Mouse (Mus musculus) right cerebral cortex, postnatal 25 days (tissue): ENCODE measurements at regions not wholly inside any gene's neighbourhood (a gene's known extent, or its start where the extent isn't known, plus 50 kb on each side); places are given as distances from the start of the nearest gene placed in this dataset.
"Not testable (repeated sequence)": the region's sequence is repeated elsewhere in the genome, so short reads cannot be mapped to it uniquely, and the experiment has no call there.

Experiments used
- DNase-seq: peaks from one replicate; pipeline ENCODE4 v3.0.0; 2022

DNA sequence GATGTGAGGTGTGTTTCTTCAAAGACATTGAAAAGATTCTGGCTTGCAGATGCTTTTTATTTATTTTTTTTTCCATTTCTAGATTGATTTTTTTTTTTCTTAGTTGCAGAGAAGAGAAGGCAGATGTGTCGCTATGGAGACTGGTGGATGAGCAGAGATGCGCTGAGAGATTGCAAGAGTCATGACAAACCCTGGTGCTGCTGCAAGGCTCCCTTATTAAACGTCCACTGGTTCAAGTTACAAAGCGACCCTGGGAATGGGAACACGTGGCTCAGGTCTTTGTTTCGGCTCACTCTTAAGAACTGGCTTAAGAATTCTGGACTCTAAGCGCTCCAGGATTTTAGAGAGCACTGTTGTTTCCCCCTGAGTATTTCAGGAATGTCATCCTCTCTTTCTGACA, 403.1 kb downstream of the Med10 start:
- no peak for DNase-seq

- DNase-seq = no peak
Observed at GRCm38 (mm10) chr13:70210158-70210557, 408.0 kb downstream of the Med10 start.

DNA sequence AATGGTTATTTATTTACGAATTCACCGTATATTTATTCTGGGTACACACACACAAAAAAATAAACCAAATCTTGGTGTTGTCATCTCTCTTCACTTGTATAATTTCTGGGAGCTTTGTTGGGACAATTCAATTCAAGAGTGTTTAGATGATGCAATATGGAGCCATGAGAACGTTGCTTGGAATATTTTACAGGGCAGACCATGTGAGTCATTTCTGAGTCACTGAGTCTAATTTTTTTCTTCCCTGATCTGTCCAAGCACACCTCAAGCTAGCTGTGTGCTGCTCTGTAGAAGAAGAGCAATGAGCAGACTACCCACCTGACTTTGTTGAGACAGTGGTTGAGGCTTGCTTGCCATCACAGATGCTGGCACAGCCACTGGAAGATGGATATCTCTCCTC, 410.8 kb downstream of the Med10 start:
- no peak for DNase-seq

DNA sequence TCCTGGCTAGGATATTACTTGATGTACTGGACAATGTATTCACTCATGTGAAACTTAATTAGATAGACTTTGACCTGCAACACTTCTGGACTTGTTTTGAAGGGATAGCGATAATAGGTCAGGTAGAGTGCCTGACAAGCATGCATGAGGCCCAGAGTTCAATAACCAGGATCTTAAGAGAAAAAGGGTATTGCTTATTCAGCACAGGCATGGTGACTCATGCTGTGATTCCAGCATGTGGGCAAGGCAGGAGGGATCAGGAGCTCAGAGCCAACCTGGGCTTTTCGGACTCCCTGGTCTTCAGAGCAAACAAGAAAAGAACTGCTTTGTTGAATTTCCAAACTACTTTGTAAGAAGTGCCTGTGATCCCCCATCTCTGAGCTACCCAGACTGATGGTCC, 411.4 kb downstream of the Med10 start:
- no peak for DNase-seq

DNA sequence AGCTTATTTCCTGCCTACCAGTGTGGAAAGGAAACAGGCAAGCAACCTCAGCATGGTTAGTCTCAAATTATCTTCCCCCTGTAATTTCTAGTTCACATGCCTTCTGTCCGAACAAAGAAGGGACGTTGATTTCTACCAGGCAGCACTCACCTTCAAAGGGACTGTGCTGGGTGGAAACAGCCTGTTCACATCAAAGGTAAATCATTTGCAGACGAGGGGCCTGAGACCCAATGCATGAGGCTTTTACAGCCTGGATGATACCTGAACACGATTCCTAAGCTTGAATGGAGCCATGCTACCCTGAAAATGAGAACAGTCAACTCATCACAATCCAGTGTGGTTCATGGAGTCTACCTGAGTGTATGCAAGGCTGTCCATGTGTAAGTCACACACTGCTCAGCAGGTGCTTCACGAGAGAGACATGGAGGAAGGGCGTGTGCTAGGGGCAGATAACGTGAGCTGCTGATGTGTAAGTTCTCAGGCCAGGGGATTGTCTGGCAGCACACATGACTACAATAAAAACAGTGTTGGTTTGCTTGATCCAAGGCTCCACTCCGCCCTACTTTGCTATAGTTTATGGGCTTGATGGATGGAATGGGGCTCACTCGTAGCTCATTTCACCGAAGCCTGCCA, 411.9 kb downstream of the Med10 start:
- DNase-seq = no peak

DNA sequence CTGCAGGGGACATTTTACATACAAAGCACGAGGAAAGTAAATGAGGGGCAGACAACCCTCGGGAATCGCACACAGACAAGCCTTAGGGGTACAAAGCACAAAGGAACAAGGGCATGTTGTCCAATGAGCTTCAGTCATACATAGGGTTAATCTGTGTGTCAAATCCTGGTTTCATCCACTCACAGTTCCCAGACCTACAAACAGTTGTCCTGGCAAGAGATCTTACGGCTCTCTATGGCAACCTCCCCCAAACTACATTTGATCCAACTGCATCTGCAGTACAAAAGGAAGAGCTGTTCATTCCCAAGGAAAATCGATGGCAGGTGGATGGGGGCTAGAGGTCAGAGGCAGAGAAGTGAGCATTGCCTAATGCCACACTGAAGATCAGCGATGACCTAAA, 413.9 kb downstream of the Med10 start:
- DNase-seq = no peak

DNA sequence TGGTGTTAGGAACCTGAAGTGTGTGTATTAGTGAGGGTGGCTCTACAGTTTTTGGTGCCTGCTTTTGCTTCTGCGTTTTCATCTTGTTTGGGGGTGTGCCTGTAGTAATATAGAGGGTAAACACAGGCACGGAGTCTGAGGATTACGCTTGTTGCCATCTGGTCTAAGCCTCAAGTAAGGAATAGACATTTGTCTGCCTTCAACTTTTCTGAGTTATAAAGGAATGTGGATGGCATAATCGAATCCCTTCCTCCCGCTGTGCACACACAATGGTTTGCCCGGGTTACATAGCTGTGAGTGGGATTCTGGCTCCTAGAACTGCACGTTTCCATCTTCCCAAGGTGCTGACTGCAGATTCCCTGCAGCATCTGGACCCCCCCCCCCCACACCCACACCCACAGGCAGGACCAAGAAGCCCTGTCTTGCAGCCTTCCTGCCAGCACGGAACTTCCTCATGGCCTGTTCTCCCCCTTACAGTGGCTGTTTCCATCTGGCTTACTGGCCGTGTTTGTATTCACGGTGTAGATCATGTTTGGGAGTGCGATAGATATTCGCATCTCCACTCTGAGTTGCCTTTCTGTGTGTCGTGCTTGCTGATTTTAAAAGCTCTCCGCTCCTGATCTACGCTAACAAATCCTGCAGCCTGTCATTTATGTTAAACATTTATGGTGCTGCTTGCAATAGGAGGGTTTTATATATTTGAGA, 415.4 kb downstream of the Med10 start:
- DNase-seq = no peak

DNA sequence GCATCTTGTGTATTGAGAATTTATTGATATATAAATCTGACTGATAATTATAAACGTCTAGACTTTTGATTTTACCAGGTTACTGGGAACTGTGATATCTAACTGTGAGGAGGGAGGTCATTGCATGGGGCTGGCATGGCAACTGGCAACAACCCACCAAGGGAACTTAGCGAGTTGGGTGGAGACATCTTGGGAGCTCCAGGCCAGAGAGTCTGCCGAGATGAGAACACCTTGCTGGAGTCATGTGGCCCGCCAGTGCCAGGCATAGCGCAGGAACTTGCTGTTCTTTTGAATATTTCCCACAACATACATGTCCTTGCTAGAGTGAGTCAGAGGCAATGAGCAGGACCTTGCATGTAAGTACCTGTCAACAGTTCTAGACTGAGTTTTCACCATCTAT, 413.9 kb downstream of the Ice1 start:
- no peak for DNase-seq

- DNase-seq = no peak
Observed at GRCm38 (mm10) chr13:70227167-70227566, 410.3 kb downstream of the Ice1 start.

GRCm38 (mm10) chr13:70233896-70234799, 403.3 kb downstream of the Ice1 start:
- DNase-seq = peak; percentile 79

DNA sequence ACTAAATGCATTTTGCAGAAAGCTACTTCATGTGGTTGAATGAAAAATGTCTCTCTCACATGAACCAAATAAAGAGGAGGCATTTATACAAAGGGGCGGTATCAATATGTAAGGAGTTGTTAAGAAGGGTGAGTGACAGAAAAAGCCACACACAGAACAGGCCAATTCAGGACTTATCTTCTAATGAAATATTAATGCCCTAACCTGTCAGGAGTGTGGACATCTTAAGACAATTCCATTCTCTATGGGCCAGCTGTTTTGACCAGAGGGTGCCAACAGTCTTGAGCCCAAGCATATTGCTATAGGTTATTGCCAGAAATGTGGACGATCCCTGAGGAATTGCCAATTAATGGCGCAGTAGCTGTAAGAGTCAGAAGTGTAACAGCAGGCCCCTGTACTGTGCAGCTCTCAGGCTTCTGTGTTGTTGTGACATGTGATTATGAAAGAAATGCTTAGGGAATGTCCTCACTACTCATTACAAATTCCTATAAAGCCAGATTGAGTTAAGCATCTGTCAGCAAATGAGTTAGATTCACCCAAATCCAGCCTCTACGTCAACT, 393.8 kb downstream of the Ice1 start:
- no peak for DNase-seq

DNA sequence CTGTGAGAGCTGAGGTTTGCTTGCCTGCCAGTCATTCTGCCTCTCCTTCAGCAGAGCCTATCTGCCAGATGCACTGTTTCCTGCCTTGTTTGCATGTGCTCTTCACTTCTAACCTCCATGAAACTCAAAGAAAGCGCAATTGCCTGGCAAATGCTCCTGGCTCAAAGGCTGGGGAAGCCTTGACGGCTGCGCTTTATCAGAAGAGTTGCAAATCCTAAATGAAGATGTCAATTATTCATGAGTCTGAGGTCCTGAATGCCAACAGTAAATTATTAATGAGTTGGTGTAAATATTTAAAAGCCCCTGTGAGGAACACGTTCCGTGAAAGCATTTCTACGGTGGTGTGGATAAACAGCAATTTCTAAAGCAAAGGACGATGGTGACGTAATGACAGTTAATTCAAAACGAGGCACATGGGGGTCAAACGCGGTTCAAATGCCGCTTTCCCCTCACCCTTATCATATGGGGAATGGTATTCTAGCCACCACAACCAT, 377.4 kb downstream of the Ice1 start:
- no peak for DNase-seq

DNA sequence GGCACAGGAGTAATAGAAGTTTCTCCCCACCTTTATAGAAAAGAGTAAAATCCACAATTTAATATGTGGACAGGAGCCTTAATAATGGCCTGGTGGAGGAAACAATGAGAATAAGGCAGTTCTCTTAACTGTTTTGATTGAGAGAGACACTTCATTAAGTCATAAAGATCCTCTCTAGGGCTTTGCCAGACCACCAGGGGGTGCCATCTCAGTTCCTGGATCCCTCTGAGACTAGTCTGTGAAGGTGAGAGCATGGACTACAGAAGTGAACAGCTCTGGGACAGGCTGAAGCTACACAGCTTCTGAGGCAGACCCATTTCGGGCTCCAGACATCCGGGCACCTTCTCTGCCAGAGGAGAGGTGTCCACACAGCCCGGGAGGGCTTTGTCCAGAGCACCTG, 373.8 kb downstream of the Ice1 start:
- DNase-seq = no peak

- DNase-seq = not testable (repeated sequence)
Observed at GRCm38 (mm10) chr13:70276884-70277378, 360.5 kb downstream of the Ice1 start.

DNA sequence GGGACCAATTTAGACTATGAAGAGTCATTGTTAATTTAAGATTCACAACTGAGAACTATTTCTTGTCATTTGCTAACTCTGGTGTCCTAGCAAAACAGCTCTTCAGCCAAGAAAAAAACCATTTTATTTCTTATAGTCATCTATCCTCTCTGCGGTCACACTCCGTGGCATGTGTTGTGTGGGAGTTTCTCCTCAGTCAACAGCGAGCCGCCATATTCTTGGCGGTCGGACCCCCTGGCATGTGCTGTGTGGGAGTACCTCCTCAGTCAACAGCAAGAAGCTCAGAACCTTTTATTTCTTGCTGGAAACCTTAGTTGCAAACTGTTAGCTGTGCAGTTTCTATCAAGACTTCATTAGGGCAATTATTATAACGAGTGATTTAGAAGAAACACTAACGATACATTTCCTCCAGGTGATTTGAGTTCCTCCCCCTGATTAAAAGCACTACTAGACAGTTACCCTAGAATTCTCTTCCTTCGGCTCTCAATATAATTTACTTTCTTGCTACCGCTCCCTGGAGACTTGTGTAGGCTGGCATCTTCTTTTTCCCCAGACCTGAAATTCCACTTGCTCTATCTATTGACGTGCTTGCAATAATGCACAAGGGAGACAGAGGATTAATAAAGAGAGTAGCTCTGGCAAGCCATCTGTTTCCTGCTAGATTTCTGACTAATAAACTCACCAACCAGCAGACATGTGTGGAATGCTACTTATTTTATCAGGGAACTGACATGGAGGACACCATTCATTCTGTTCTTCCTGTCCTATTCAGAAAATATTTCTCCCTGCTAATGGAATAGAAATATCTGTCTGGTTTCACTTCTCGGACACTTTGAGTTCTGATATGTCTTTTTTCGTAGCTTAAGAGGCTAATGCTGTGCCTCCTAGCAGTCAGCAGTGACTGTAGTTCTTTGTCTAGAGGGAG, 359.5 kb downstream of the Ice1 start:
- peak; percentile 86 for DNase-seq

- no peak for DNase-seq
Observed at GRCm38 (mm10) chr13:70281051-70281847, 356.2 kb downstream of the Ice1 start.

DNA sequence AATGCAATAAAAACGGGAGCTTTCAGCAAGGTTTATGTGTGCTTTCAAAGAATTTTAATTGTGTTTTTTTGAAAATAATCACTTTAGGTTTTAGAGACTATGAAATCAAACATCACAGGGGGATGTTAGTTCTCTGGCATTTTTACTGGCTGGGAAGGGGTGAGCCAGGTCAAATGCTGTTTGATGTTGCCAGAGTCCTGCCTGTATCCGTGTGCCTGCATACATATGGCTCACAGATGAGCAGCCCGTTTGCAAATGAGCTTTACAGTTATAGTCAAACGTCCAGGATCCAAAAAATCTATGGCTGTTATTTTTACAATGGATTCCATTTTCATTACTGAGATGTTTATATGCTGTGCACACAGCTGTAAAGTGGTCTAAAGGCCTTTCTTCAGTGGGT, 354.7 kb downstream of the Ice1 start:
- DNase-seq = no peak

- DNase-seq = no peak
Observed at GRCm38 (mm10) chr13:70283231-70283630, 354.2 kb downstream of the Ice1 start.

- no peak for DNase-seq
Observed at GRCm38 (mm10) chr13:70292713-70293112, 344.7 kb downstream of the Ice1 start.

DNA sequence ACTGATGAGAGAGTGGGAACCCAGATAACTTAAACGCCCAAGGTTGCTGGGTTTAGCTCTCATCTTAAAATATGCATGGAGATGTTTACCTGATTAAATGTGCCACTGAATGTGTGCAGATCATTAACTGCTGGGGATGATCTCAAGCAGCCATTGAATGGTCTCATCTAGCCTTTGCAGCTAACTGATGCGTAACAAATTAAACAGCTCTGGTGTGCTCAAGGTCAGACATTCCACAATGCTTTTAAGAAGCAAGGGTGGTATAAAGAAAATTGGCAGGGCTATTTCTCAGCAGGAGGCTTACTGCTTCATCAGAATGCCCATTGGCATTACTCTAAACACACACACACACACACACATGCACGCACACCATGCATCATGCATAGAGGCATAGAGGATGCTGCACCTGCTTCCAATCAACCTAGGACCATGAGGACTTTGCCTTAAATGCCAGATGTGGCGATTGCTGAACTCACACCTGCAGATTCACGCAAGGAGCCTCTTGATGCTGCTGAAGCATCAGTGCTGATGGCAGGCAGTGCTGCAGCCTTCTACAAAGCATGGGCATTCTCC, 333.4 kb downstream of the Ice1 start:
- no peak for DNase-seq

DNA sequence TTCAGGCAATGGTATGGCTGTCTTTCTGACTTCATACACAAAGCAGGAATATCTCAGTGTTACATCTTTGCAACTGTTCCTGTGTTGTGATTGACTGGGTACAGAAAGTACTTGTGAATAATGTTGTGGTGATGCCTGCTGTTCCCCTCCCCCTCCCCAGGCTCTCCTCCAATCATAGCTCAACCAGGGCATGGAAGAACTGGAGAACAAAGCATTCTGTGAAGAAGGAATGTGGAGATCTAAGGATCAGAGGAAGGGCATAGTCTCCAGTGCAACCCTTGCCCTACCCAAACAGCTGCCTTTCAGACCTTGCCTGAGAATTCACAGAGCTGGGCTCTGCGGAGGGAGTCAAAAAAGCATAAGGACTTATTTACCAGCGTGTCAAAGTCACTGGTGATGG, 326.9 kb downstream of the Ice1 start:
- DNase-seq = no peak
